ENCODE assay signal across 8 mouse cellular contexts in genomic region chr12:41486331-41486730, GRCm38 (mm10). TPM values are rescaled to one million over a fixed set of nuclear protein-coding genes. Genes with fewer than 3 reads are reported as not detected.
DNase-seq lines count a peak whose midpoint lies in the region; ATAC-seq and TF ChIP-seq lines count a peak whose summit lies in the region.
"Had no signal": no experiment of that assay in that cellular context is flagged by ENCODE, and none has a peak within 500 bp of the region (broad histone marks: within the 10 kb centered on the region; RNA-seq: fewer than 3 reads in every experiment).

Gene Lrrn3, minus strand, starts transcription at chr12:41486431.

- peak within 1 kb of the TSS; percentile 38 for H3K4me3 ChIP-seq in lung, postnatal 0 days (ENCODE audit: low read depth, low read length)
- peak within 1 kb of the TSS; percentile 44 for H3K4me3 ChIP-seq in embryonic facial prominence, embryonic 15.5 days (replicated peaks)
- peak within 1 kb of the TSS; percentile 60 for H3K4me3 ChIP-seq in neural tube, embryonic 15.5 days (replicated peaks)
- H3K4me3 ChIP-seq: erythroblast, embryonic 14.5 days had no signal

- no peak within 1 kb of the TSS for H3K27ac ChIP-seq in lung, postnatal 0 days (ENCODE audit: low read length)
- no peak within 1 kb of the TSS; the same call in 1 of the 2 replicates for H3K27ac ChIP-seq in embryonic facial prominence, embryonic 15.5 days (replicated peaks)
- H3K27ac ChIP-seq in neural tube, embryonic 15.5 days (replicated peaks) = peak within 1 kb of the TSS; percentile 93

- no peak for DNase-seq in lung, postnatal 0 days (ENCODE audit: low spot score)
- DNase-seq in lung, postnatal 25 days (ENCODE audit: low spot score) = no peak
- DNase-seq in left cerebral cortex, adult 8-10 months (ENCODE audit: low spot score in 2 of 2) = no peak
- DNase-seq in thymus, postnatal 10 days (ENCODE audit: low spot score in 2 of 2) = no peak
- no peak for DNase-seq in thymus, postnatal 14 days

- 0 out of 2 replicates have a peak, but pooled peaks cover 2% of the 10 kb centered on the region for H3K4me1 ChIP-seq in lung, postnatal 0 days (ENCODE audit: insufficient read depth, low read depth, low read length)
- H3K4me1 ChIP-seq in embryonic facial prominence, embryonic 15.5 days = peaks cover 9% of the 10 kb centered on the region; the same call in 1 of the 2 replicates
- peaks cover 18% of the 10 kb centered on the region for H3K4me1 ChIP-seq in neural tube, embryonic 15.5 days

- no peak for ATAC-seq in lung, postnatal 0 days
- ATAC-seq in embryonic facial prominence, embryonic 15.5 days (ENCODE audit: insufficient number of reproducible peaks, low FRiP score, low TSS enrichment, low read depth) = no peak
- no peak for ATAC-seq in neural tube, embryonic 15.5 days (ENCODE audit: low FRiP score)

- TF ChIP-seq CTCF in lung, postnatal 0 days (IDR thresholded peaks at IDR 0.05) = no peak

- no peaks in the 10 kb centered on the region for H3K27me3 ChIP-seq in lung, postnatal 0 days (replicated peaks; ENCODE audit: insufficient read depth, low read length)
- no peaks in the 10 kb centered on the region for H3K27me3 ChIP-seq in embryonic facial prominence, embryonic 15.5 days
- H3K27me3 ChIP-seq in neural tube, embryonic 15.5 days (replicated peaks) = no peaks in the 10 kb centered on the region

- 87% methylated on average over 1 of the region's 1 CpGs for WGBS in lung, postnatal 0 days
- WGBS in embryonic facial prominence, embryonic 15.5 days = 97% methylated on average over 1 of the region's 1 CpGs
- 94% methylated on average over 1 of the region's 1 CpGs for whole genome bisulfite sequencing in neural tube, embryonic 15.5 days

- TF ChIP-seq EP300 in lung, postnatal 0 days (IDR thresholded peaks at IDR 0.05) = no peak

- no peaks in the 10 kb centered on the region for H3K36me3 ChIP-seq in lung, postnatal 0 days (ENCODE audit: insufficient read depth, low read length)
- no peaks in the 10 kb centered on the region for H3K36me3 ChIP-seq in embryonic facial prominence, embryonic 15.5 days
- no peaks in the 10 kb centered on the region for H3K36me3 ChIP-seq in neural tube, embryonic 15.5 days

- H3K9ac ChIP-seq in lung, postnatal 0 days (replicated peaks; ENCODE audit: low read depth) = no peak within 1 kb of the TSS
- H3K9ac ChIP-seq in embryonic facial prominence, embryonic 15.5 days = peak within 1 kb of the TSS; percentile 23; the same call in 1 of the 2 replicates
- H3K9ac ChIP-seq in neural tube, embryonic 15.5 days (replicated peaks) = peak within 1 kb of the TSS; percentile 72

- H3K4me2 ChIP-seq in lung, postnatal 0 days (replicated peaks; ENCODE audit: low read depth, low read length) = peak within 1 kb of the TSS; percentile 67
- peak within 1 kb of the TSS; percentile 58 for H3K4me2 ChIP-seq in embryonic facial prominence, embryonic 15.5 days (replicated peaks)
- H3K4me2 ChIP-seq in neural tube, embryonic 15.5 days = peak within 1 kb of the TSS; percentile 59

- H3K9me3 ChIP-seq in lung, postnatal 0 days (ENCODE audit: low read length) = no peaks in the 10 kb centered on the region
- H3K9me3 ChIP-seq in embryonic facial prominence, embryonic 15.5 days (replicated peaks) = no peaks in the 10 kb centered on the region
- H3K9me3 ChIP-seq in neural tube, embryonic 15.5 days (replicated peaks) = no peaks in the 10 kb centered on the region

RNA-seq across cellular contexts. Expression of gene Lrrn3, which starts in this region (rescaled TPM):
- 2.8 and 3.3 TPM in 2 replicates for polyA plus RNA-seq in lung, postnatal 0 days (2015; fragmentation: Nextera tagmentation; extraction: Ambion mirVana)
- 12.3 and 13.8 TPM in 2 replicates for polyA plus RNA-seq in embryonic facial prominence, embryonic 15.5 days (2015; fragmentation: Nextera tagmentation; extraction: Ambion mirVana)
- 10 to 100 TPM; 48.4 to 61.5 (median 53.5) TPM for total RNA-seq in left cerebral cortex, adult 8-10 months (2022)
- polyA plus RNA-seq in neural tube, embryonic 15.5 days (2015; fragmentation: Nextera tagmentation; extraction: Ambion mirVana) = 71.7 and 82.9 TPM in 2 replicates
- polyA plus RNA-seq: erythroblast, embryonic 14.5 days had no signal
